Mouse (Mus musculus) G1E (cell line): ENCODE results near the gene Map3k20.

Source experiments
- CTCF ChIP-seq: IDR thresholded peaks from 2 replicates; pipeline ENCODE4 v1.5.1; 2012; ENCODE audit warnings: low read depth, low read length, inconsistent platforms, mixed read lengths
- GATA1 ChIP-seq: IDR thresholded peaks from 2 replicates; pipeline ENCODE4 v1.6.1; 2012; ENCODE audit warnings: borderline replicate concordance, low read length, inconsistent platforms, mixed read lengths
- POLR2AphosphoS5 ChIP-seq: IDR thresholded peaks from 2 replicates; pipeline ENCODE4 v1.6.1; 2012; ENCODE audit warnings: low read depth, low read length, inconsistent platforms; ENCODE audit not compliant: insufficient replicate concordance
- TAL1 ChIP-seq: conservative IDR thresholded peaks from 2 replicates; pipeline ENCODE4 v1.6.1; 2012; ENCODE audit warnings: low read depth, low read length, inconsistent platforms, mixed read lengths

DNA sequence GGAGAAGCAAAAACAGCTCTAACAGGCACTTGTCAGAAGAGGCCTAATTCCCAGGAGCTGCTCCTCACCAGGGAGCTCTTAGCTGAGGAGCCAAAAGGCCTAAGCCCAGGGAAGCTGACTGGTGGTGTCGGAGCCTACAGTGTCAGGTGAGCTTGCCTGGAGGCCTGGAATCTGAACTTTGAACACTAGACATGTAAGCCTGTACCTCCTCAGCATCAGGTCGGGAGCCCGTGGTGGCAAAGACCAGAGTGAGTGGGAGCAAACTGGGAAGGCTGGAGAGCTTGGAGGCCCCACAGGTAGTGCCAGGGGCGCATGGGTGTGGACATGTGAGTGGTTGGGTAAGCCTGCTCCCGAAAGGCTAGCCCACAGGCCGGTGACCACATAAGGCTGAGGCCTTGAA is 37.6 kb upstream of the Map3k20 start:
- TF ChIP-seq POLR2AphosphoS5: no peak
- no peak for TF ChIP-seq GATA1
- no peak for TF ChIP-seq CTCF
- TF ChIP-seq TAL1: no peak
